Mouse (Mus musculus): ENCODE data around the gene Tdrd5. TPM values are rescaled to one million over a fixed set of nuclear protein-coding genes. Genes with fewer than 3 reads are reported as not detected.

Gene Tdrd5
- total RNA-seq, 2 experiments from 2014 or later: 0.17 TPM; not detected in 1

Other genes starting within 250 kb of the Tdrd5 start
- gene Fam163a, start 98.6 kb downstream of the Tdrd5 start, total RNA-seq (2021): under 1 TPM in 1 of 2 experiments, not detected in 1; 0.10 TPM
- not detected for gene Nphs2, start 7.1 kb upstream of the Tdrd5 start, total RNA-seq (2021)
- 100 to 1,000 TPM; 756 to 819 TPM for gene Gm2000, start 62.4 kb upstream of the Tdrd5 start, total RNA-seq (2021)
- under 1 TPM; 0.21 to 0.61 TPM for gene Axdnd1, start 117.5 kb upstream of the Tdrd5 start, total RNA-seq (2021)
- 10 to 100 TPM; 22.3 to 24.3 TPM for gene Soat1, start 170.7 kb upstream of the Tdrd5 start, total RNA-seq (2021)
- 10 to 100 TPM; 34.0 to 34.5 TPM for gene Gm10031, start 220.3 kb upstream of the Tdrd5 start, total RNA-seq (2021)

All from gastrocnemius, postnatal 4 days (tissue).